Mouse (Mus musculus) CH12.LX (cell line): ENCODE results near the gene Dynlt1a. TPM values are rescaled to one million over a fixed set of nuclear protein-coding genes. Genes with fewer than 3 reads are reported as not detected.
"Not testable (repeated sequence)": the region's sequence is repeated elsewhere in the genome, so short reads cannot be mapped to it uniquely, and the experiment has no call there.

Experiments used
- DNase-seq: peaks from one replicate; pipeline ENCODE4 v3.0.0-alpha.2; 2013; ENCODE audit errors: extremely low read depth
- H3K27ac ChIP-seq: 2 replicates; pipeline ENCODE4 v1.5.1; 2012; ENCODE audit warnings: low read depth, mild to moderate bottlenecking, control low read depth, moderate library complexity; ENCODE audit not compliant: insufficient read depth
- H3K27me3 ChIP-seq: replicated peaks from 2 replicates; pipeline ENCODE3; 2012; ENCODE audit warnings: inconsistent platforms
- H3K36me3 ChIP-seq, 2 experiments: replicated peaks in 1 of 2; 2 replicates each; pipeline versions ENCODE3 to v1.6.1; 2012; ENCODE audit warnings: inconsistent platforms in 1 of 2, low read length in 1 of 2, mild to moderate bottlenecking in 1 of 2, mixed read lengths in 1 of 2, moderate library complexity in 1 of 2; ENCODE audit not compliant: control insufficient read depth in 1 of 2, insufficient read depth in 1 of 2
- H3K4me1 ChIP-seq, 2 experiments: 2 replicates each; pipeline ENCODE4 v1.6.1; 2012; ENCODE audit warnings: inconsistent platforms in 1 of 2, moderate library complexity in 1 of 2; ENCODE audit not compliant: insufficient read depth in 2 of 2, control insufficient read depth in 1 of 2
- H3K4me2 ChIP-seq: 2 replicates; pipeline ENCODE4 v1.6.1; 2012; ENCODE audit warnings: low read depth, mild to moderate bottlenecking, control low read depth; ENCODE audit not compliant: poor library complexity, insufficient read depth, severe bottlenecking
- H3K4me3 ChIP-seq, 3 experiments: fragments of 150-350 bp in 1 of 3; sonication (generic) in 1 of 3; replicated peaks in 1 of 3; 2 replicates each; pipeline versions ENCODE3 to v1.5.1; 2011 to 2012; ENCODE audit warnings: low read depth in 2 of 3, low read length in 2 of 3, mild to moderate bottlenecking in 2 of 3, moderate library complexity in 2 of 3, control low read depth in 1 of 3, improper control_type of control experiment in 1 of 3, inconsistent platforms in 1 of 3, mixed read lengths in 1 of 3; ENCODE audit not compliant: poor library complexity in 1 of 3
- H3K79me2 ChIP-seq: replicated peaks from 2 replicates; pipeline ENCODE4 v1.6.1; 2012; ENCODE audit warnings: mild to moderate bottlenecking, moderate library complexity; ENCODE audit not compliant: control insufficient read depth, poor library complexity, insufficient read depth, severe bottlenecking; ENCODE audit errors: extremely low read depth
- H3K9ac ChIP-seq: 2 replicates; pipeline ENCODE4 v1.6.1; 2012; ENCODE audit warnings: low read depth, mild to moderate bottlenecking, control low read depth, moderate library complexity; ENCODE audit not compliant: insufficient read depth
- H3K9me3 ChIP-seq: replicated peaks from 2 replicates; pipeline ENCODE3; 2012; ENCODE audit warnings: low read length, inconsistent platforms, mixed read lengths
- dilution Hi-C: fragments of 300-500 bp; cut with MboI; formaldehyde crosslinking; loops from 2 replicates; pipeline ENCODE4 v1.14.3; 2020; ENCODE audit warnings: low sequenced_read_pairs; ENCODE audit not compliant: extremely low pct_unique_long_range_greater_than_20kb, extremely low pct_ligation_motif_present
- in situ Hi-C: fragments of 300-500 bp; cut with MboI; formaldehyde crosslinking; loops from 3 replicates; pipeline ENCODE4 v1.14.3; 2019; ENCODE audit warnings: low sequenced_read_pairs, low pct_ligation_motif_present, low pct_unique_long_range_greater_than_20kb, mixed read lengths
- polyA plus RNA-seq: library from polyadenylated mRNA; unstranded; fragments of >175 nt; gene quantifications from 2 replicates; pipeline ENCODE4 v1.2.1, GENCODE M21; 2012; ENCODE audit warnings: low read depth; ENCODE audit not compliant: insufficient read length
- total RNA-seq, 2 experiments: library from RNA; depleted of rRNA; stranded (reverse); fragments of 300-350 nt in 1 of 2; fragments of >200 nt in 1 of 2; gene quantifications; 2 replicates each; pipeline ENCODE4 v1.2.3; 2012 to 2014

Gene Dynlt1a
- total and polyA plus RNA-seq, 3 experiments: 14.6 to 33.5 (median 22.9) TPM

GRCm38 (mm10) chr17:6312755-6313154 is 4.5 kb downstream of the Dynlt1a start:
- dilution Hi-C loops, H3K27ac ChIP-seq, in situ Hi-C loops: not testable (repeated sequence)

GRCm38 (mm10) chr17:6311716-6312115 is 5.6 kb downstream of the Dynlt1a start:
- H3K36me3 ChIP-seq, H3K9me3 ChIP-seq, H3K79me2 ChIP-seq, in situ Hi-C loops, H3K4me1 ChIP-seq, dilution Hi-C loops, H3K4me3 ChIP-seq, H3K4me2 ChIP-seq, H3K27me3 ChIP-seq, H3K27ac ChIP-seq, H3K9ac ChIP-seq, DNase-seq: not testable (repeated sequence)

More at GRCm38 (mm10) chr17:6312755-6313154, 4.5 kb downstream of the Dynlt1a start:
- not testable (repeated sequence) for H3K36me3 ChIP-seq, DNase-seq, H3K79me2 ChIP-seq, H3K4me3 ChIP-seq, H3K9ac ChIP-seq, H3K4me2 ChIP-seq, H3K27me3 ChIP-seq, H3K9me3 ChIP-seq
- H3K4me1 ChIP-seq: peaks cover 2 to 11% of the 10 kb centered on the region in 2 experiments

- in situ Hi-C loops, H3K79me2 ChIP-seq, H3K36me3 ChIP-seq, H3K9me3 ChIP-seq, dilution Hi-C loops, H3K4me3 ChIP-seq, H3K4me1 ChIP-seq, H3K9ac ChIP-seq, DNase-seq, H3K27ac ChIP-seq, H3K27me3 ChIP-seq, H3K4me2 ChIP-seq: not testable (repeated sequence)
These were observed 10.8 kb downstream of the Dynlt1a start for GRCm38 (mm10) chr17:6306503-6306902.

- H3K4me2 ChIP-seq, DNase-seq, H3K27ac ChIP-seq, H3K27me3 ChIP-seq, H3K9me3 ChIP-seq, H3K4me1 ChIP-seq, H3K79me2 ChIP-seq, H3K9ac ChIP-seq, dilution Hi-C loops, H3K4me3 ChIP-seq, in situ Hi-C loops: not testable (repeated sequence)
- peaks cover 0 to 12% of the 10 kb centered on the region in 2 experiments for H3K36me3 ChIP-seq
These were observed 11.5 kb downstream of the Dynlt1a start for GRCm38 (mm10) chr17:6305656-6306270.

- in situ Hi-C loops, dilution Hi-C loops, H3K4me3 ChIP-seq: not testable (repeated sequence)
These were observed 12.4 kb downstream of the Dynlt1a start for GRCm38 (mm10) chr17:6304891-6305290.

GRCm38 (mm10) chr17:6300190-6300863 is 17.0 kb downstream of the Dynlt1a start:
- H3K27ac ChIP-seq, H3K79me2 ChIP-seq, H3K4me3 ChIP-seq, H3K4me1 ChIP-seq, H3K9ac ChIP-seq, in situ Hi-C loops, H3K36me3 ChIP-seq, DNase-seq, H3K27me3 ChIP-seq, dilution Hi-C loops, H3K9me3 ChIP-seq, H3K4me2 ChIP-seq: not testable (repeated sequence)

More at GRCm38 (mm10) chr17:6304891-6305290, 12.4 kb downstream of the Dynlt1a start:
- not testable (repeated sequence) for H3K9me3 ChIP-seq, H3K79me2 ChIP-seq, H3K27me3 ChIP-seq, H3K9ac ChIP-seq, H3K27ac ChIP-seq, H3K4me2 ChIP-seq, DNase-seq, H3K4me1 ChIP-seq
- peaks cover 0 to 12% of the 10 kb centered on the region in 2 experiments for H3K36me3 ChIP-seq
